Mouse (Mus musculus) CH12.LX (cell line): ENCODE results near the gene Rpusd3. TPM values are rescaled to one million over a fixed set of nuclear protein-coding genes. Genes with fewer than 3 reads are reported as not detected.

Experiments used
- DNase-seq: peaks from one replicate; pipeline ENCODE4 v3.0.0-alpha.2; 2013; ENCODE audit errors: extremely low read depth
- H3K27ac ChIP-seq: 2 replicates; pipeline ENCODE4 v1.5.1; 2012; ENCODE audit warnings: low read depth, mild to moderate bottlenecking, control low read depth, moderate library complexity; ENCODE audit not compliant: insufficient read depth
- H3K27me3 ChIP-seq: replicated peaks from 2 replicates; pipeline ENCODE3; 2012; ENCODE audit warnings: inconsistent platforms
- H3K36me3 ChIP-seq, 2 experiments: replicated peaks in 1 of 2; 2 replicates each; pipeline versions ENCODE3 to v1.6.1; 2012; ENCODE audit warnings: inconsistent platforms in 1 of 2, low read length in 1 of 2, mild to moderate bottlenecking in 1 of 2, mixed read lengths in 1 of 2, moderate library complexity in 1 of 2; ENCODE audit not compliant: control insufficient read depth in 1 of 2, insufficient read depth in 1 of 2
- H3K4me1 ChIP-seq, 2 experiments: 2 replicates each; pipeline ENCODE4 v1.6.1; 2012; ENCODE audit warnings: inconsistent platforms in 1 of 2, moderate library complexity in 1 of 2; ENCODE audit not compliant: insufficient read depth in 2 of 2, control insufficient read depth in 1 of 2
- H3K4me2 ChIP-seq: 2 replicates; pipeline ENCODE4 v1.6.1; 2012; ENCODE audit warnings: low read depth, mild to moderate bottlenecking, control low read depth; ENCODE audit not compliant: poor library complexity, insufficient read depth, severe bottlenecking
- H3K4me3 ChIP-seq, 3 experiments: fragments of 150-350 bp in 1 of 3; sonication (generic) in 1 of 3; replicated peaks in 1 of 3; 2 replicates each; pipeline versions ENCODE3 to v1.5.1; 2011 to 2012; ENCODE audit warnings: low read depth in 2 of 3, low read length in 2 of 3, mild to moderate bottlenecking in 2 of 3, moderate library complexity in 2 of 3, control low read depth in 1 of 3, improper control_type of control experiment in 1 of 3, inconsistent platforms in 1 of 3, mixed read lengths in 1 of 3; ENCODE audit not compliant: poor library complexity in 1 of 3
- H3K79me2 ChIP-seq: replicated peaks from 2 replicates; pipeline ENCODE4 v1.6.1; 2012; ENCODE audit warnings: mild to moderate bottlenecking, moderate library complexity; ENCODE audit not compliant: control insufficient read depth, poor library complexity, insufficient read depth, severe bottlenecking; ENCODE audit errors: extremely low read depth
- H3K9ac ChIP-seq: 2 replicates; pipeline ENCODE4 v1.6.1; 2012; ENCODE audit warnings: low read depth, mild to moderate bottlenecking, control low read depth, moderate library complexity; ENCODE audit not compliant: insufficient read depth
- H3K9me3 ChIP-seq: replicated peaks from 2 replicates; pipeline ENCODE3; 2012; ENCODE audit warnings: low read length, inconsistent platforms, mixed read lengths
- CHD2 ChIP-seq: IDR thresholded peaks from 2 replicates; pipeline ENCODE4 v1.6.1; 2011; ENCODE audit warnings: low read length, improper control_type of control experiment
- ETS1 ChIP-seq: conservative IDR thresholded peaks from 2 replicates; pipeline ENCODE4 v1.6.1; 2012; ENCODE audit warnings: low read depth, mild to moderate bottlenecking, inconsistent platforms, low read length, improper control_type of control experiment, moderate library complexity
- GABPA ChIP-seq: IDR thresholded peaks from 2 replicates; pipeline ENCODE4 v1.6.1; 2012; ENCODE audit warnings: low read depth, low read length, improper control_type of control experiment, inconsistent platforms; ENCODE audit not compliant: insufficient replicate concordance
- JUN ChIP-seq: IDR thresholded peaks from 2 replicates; pipeline ENCODE4 v1.6.1; 2011; ENCODE audit warnings: low read depth, mild to moderate bottlenecking, low read length, improper control_type of control experiment, moderate library complexity; ENCODE audit not compliant: insufficient read depth
- MAFK ChIP-seq: IDR thresholded peaks from 2 replicates; pipeline ENCODE4 v1.6.1; 2011; ENCODE audit warnings: low read length, improper control_type of control experiment; ENCODE audit not compliant: insufficient replicate concordance
- MAX ChIP-seq: IDR thresholded peaks from 2 replicates; pipeline ENCODE4 v1.6.1; 2011; ENCODE audit warnings: low read length, improper control_type of control experiment
- MEF2A ChIP-seq: IDR thresholded peaks from 2 replicates; pipeline ENCODE4 v1.6.1; 2014; ENCODE audit warnings: low read depth, mild to moderate bottlenecking, inconsistent platforms, low read length, improper control_type of control experiment, borderline replicate concordance
- MYC ChIP-seq: IDR thresholded peaks from 2 replicates; pipeline ENCODE4 v1.6.1; 2011; ENCODE audit warnings: low read depth, mild to moderate bottlenecking, improper control_type of control experiment, low read length
- PAX5 ChIP-seq: IDR thresholded peaks from 2 replicates; pipeline ENCODE4 v1.6.1; 2012; ENCODE audit warnings: low read length, inconsistent platforms, mixed read lengths
- POLR2A ChIP-seq: IDR thresholded peaks from 2 replicates; pipeline ENCODE4 v1.6.1; 2011; ENCODE audit warnings: low read depth, mild to moderate bottlenecking, improper control_type of control experiment, low read length
- RCOR1 ChIP-seq: conservative IDR thresholded peaks from 2 replicates; pipeline ENCODE4 v1.6.1; 2012; ENCODE audit warnings: low read depth, mild to moderate bottlenecking, inconsistent platforms, low read length, improper control_type of control experiment
- SIN3A ChIP-seq: IDR thresholded peaks from 2 replicates; pipeline ENCODE4 v1.6.1; 2012; ENCODE audit warnings: low read length, improper control_type of control experiment, inconsistent platforms
- SMC3 ChIP-seq: IDR thresholded peaks from 2 replicates; pipeline ENCODE4 v1.6.1; 2011; ENCODE audit warnings: low read depth, low read length, improper control_type of control experiment
- TBP ChIP-seq: conservative IDR thresholded peaks from 2 replicates; pipeline ENCODE4 v1.6.1; 2011; ENCODE audit warnings: low read depth, low read length, improper control_type of control experiment
- TCF12 ChIP-seq: IDR thresholded peaks from 2 replicates; pipeline ENCODE4 v1.6.1; 2014; ENCODE audit warnings: low read depth, mild to moderate bottlenecking, inconsistent platforms, low read length, improper control_type of control experiment
- ZC3H11A ChIP-seq: IDR thresholded peaks from 2 replicates; pipeline ENCODE4 v1.6.1; 2012; ENCODE audit warnings: low read depth, mild to moderate bottlenecking, inconsistent platforms, low read length, improper control_type of control experiment
- ZMIZ1 ChIP-seq: IDR thresholded peaks from 2 replicates; pipeline ENCODE4 v1.6.1; 2012; ENCODE audit warnings: low read depth, mild to moderate bottlenecking, inconsistent platforms, low read length, improper control_type of control experiment
- ZNF384 ChIP-seq: IDR thresholded peaks from 2 replicates; pipeline ENCODE4 v1.6.1; 2012; ENCODE audit warnings: low read depth, low read length, improper control_type of control experiment, inconsistent platforms
- dilution Hi-C: fragments of 300-500 bp; cut with MboI; formaldehyde crosslinking; loops from 2 replicates; pipeline ENCODE4 v1.14.3; 2020; ENCODE audit warnings: low sequenced_read_pairs; ENCODE audit not compliant: extremely low pct_unique_long_range_greater_than_20kb, extremely low pct_ligation_motif_present
- in situ Hi-C: fragments of 300-500 bp; cut with MboI; formaldehyde crosslinking; loops from 3 replicates; pipeline ENCODE4 v1.14.3; 2019; ENCODE audit warnings: low sequenced_read_pairs, low pct_ligation_motif_present, low pct_unique_long_range_greater_than_20kb, mixed read lengths
- polyA plus RNA-seq: library from polyadenylated mRNA; unstranded; fragments of >175 nt; gene quantifications from 2 replicates; pipeline ENCODE4 v1.2.1, GENCODE M21; 2012; ENCODE audit warnings: low read depth; ENCODE audit not compliant: insufficient read length
- total RNA-seq, 2 experiments: library from RNA; depleted of rRNA; stranded (reverse); fragments of 300-350 nt in 1 of 2; fragments of >200 nt in 1 of 2; gene quantifications; 2 replicates each; pipeline ENCODE4 v1.2.3; 2012 to 2014

The Rpusd3 gene
- total and polyA plus RNA-seq, 3 experiments: 22.1 to 26.5 (median 26.3) TPM

- DNase-seq: no peak
These were observed 17.0 kb downstream of the Rpusd3 start for GRCm38 (mm10) chr6:113402094-113402493.

GRCm38 (mm10) chr6:113396270-113397030, 22.7 kb downstream of the Rpusd3 start:
- no peak overlapping the region for H3K4me3 ChIP-seq
- no peaks in the 10 kb centered on the region for H3K4me1 ChIP-seq
- TF ChIP-seq POLR2A (no peak), GABPA (no peak)
- H3K79me2 ChIP-seq: no peaks in the 10 kb centered on the region
- in situ Hi-C loops (no loop called here), dilution Hi-C loops (no loop called here)
- H3K9me3 ChIP-seq: peaks cover 8% of the 10 kb centered on the region
- no peaks in the 10 kb centered on the region for H3K27me3 ChIP-seq
- no peak overlapping the region for H3K4me2 ChIP-seq
- H3K9ac ChIP-seq: no peak overlapping the region
- H3K27ac ChIP-seq: no peak overlapping the region
- peaks cover 70 to 96% of the 10 kb centered on the region in 2 experiments for H3K36me3 ChIP-seq
- no peak for DNase-seq

More at GRCm38 (mm10) chr6:113402094-113402493, 17.0 kb downstream of the Rpusd3 start:
- dilution Hi-C loops: no loop called here
- Histone ChIP-seq H3K36me3 (peaks cover 81 to 96% of the 10 kb centered on the region in 2 experiments), H3K27me3 (no peaks in the 10 kb centered on the region), H3K4me3 (no peak overlapping the region), H3K4me1 (no peaks in the 10 kb centered on the region), H3K4me2 (no peak overlapping the region), H3K9ac (no peak overlapping the region), H3K9me3 (no peaks in the 10 kb centered on the region), H3K27ac (no peak overlapping the region), H3K79me2 (no peaks in the 10 kb centered on the region)
- in situ Hi-C loops: no loop called here
- TF ChIP-seq TBP: no peak
- TF ChIP-seq SMC3: no peak
- TF ChIP-seq ZNF384: no peak
- TF ChIP-seq MYC: no peak
- no peak for TF ChIP-seq SIN3A
- no peak for TF ChIP-seq MAX
- TF ChIP-seq JUN: no peak
- TF ChIP-seq PAX5: no peak
- TF ChIP-seq TCF12: no peak
- TF ChIP-seq MEF2A: no peak
- TF ChIP-seq CHD2: no peak
- TF ChIP-seq MAFK: no peak
- TF ChIP-seq ETS1: no peak
- no peak for TF ChIP-seq RCOR1
- no peak for TF ChIP-seq ZMIZ1
- no peak for TF ChIP-seq ZC3H11A
